Mouse (Mus musculus) bone marrow macrophage, adult 2 months (primary cell): ENCODE results near the gene Grasp. TPM values are rescaled to one million over a fixed set of nuclear protein-coding genes. Genes with fewer than 3 reads are reported as not detected.

Experiments used
- H3K27ac ChIP-seq: 2 replicates; pipeline ENCODE4 v1.5.1; 2012; ENCODE audit warnings: low read depth, low read length; ENCODE audit not compliant: insufficient read depth
- H3K4me1 ChIP-seq: 2 replicates; pipeline ENCODE4 v1.6.1; 2012; ENCODE audit warnings: low read length; ENCODE audit not compliant: control insufficient read depth, insufficient read depth
- H3K4me3 ChIP-seq: 2 replicates; pipeline ENCODE4 v1.5.1; 2012; ENCODE audit warnings: mild to moderate bottlenecking, low read length, moderate library complexity; ENCODE audit not compliant: insufficient read depth
- CTCF ChIP-seq: IDR thresholded peaks from 2 replicates; pipeline ENCODE4 v1.5.1; 2012; ENCODE audit warnings: low read depth, mild to moderate bottlenecking, low read length, moderate library complexity
- POLR2A ChIP-seq: IDR thresholded peaks from 2 replicates; pipeline ENCODE4 v1.6.1; 2012; ENCODE audit warnings: mild to moderate bottlenecking, low read depth, low read length, borderline replicate concordance
- polyA plus RNA-seq: library from polyadenylated mRNA; stranded (reverse); fragments of >200 nt; gene quantifications from 2 replicates; pipeline ENCODE4 v1.2.4, GENCODE M21; 2012; ENCODE audit not compliant: missing spikeins, insufficient read depth, insufficient read length

Gene Grasp
- polyA plus RNA-seq, 1 experiment, result not detected

DNA sequence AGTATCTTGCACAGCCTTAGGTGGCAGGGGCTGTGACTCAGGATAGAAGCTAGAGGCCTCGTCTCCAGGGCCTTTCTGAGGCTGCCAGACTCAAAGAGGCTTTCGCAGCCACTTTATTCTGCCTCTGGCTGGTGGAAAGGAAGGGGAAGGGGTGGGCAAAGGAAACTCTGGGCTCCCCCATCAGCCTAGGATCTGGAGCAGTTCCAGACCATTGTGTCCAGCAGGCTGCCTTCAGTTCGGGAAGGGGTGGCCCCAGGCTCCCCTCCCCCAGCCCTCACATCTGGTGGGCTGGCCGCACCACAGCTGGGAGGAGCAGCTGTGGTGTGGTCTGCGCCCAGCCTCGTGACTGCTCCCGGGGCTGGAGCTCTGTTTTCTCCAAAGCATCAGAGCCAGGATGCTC is 4.0 kb downstream of the Grasp start:
- TF ChIP-seq CTCF (no peak), POLR2A (no peak)
- Histone ChIP-seq H3K4me3 (no peak overlapping the region), H3K4me1 (peaks cover 7% of the 10 kb centered on the region), H3K27ac (no peak overlapping the region)

DNA sequence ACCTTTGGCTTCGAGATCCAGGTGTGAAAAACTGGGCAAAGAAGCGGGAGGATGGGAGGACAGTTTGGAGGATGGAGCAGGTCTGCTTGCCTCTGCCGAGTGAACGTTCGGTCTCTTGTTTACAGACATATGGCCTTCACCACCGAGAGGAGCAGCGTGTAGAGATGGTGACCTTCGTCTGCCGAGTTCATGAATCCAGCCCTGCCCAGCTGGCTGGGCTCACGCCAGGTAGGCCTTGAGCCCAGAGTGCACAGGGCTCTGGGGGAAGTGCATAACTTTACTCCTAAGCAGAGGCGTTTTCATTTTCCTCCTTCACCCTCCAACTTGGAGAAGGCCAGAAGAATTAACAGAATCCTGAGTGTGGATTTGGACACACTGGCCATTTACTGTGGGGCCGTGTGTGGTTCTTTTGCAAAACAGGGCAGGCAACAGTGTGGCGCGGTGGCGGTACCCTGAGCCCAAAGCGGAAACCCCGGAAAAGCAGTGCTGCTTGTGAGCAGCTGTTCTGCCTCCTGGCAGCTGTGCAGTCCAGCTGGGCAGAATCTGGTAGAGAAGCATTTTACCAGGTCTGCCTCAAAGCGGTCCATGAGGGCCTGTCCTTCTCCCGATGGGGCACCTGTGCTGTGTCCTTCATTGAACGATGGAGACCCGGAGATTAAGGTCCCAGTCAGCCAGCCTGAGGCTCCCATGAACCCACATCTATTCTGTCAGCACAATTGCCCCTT is 5.0 kb downstream of the Grasp start:
- TF ChIP-seq POLR2A (no peak), CTCF (no peak)
- Histone ChIP-seq H3K27ac (no peak overlapping the region), H3K4me1 (no peaks in the 10 kb centered on the region), H3K4me3 (no peak overlapping the region)

DNA sequence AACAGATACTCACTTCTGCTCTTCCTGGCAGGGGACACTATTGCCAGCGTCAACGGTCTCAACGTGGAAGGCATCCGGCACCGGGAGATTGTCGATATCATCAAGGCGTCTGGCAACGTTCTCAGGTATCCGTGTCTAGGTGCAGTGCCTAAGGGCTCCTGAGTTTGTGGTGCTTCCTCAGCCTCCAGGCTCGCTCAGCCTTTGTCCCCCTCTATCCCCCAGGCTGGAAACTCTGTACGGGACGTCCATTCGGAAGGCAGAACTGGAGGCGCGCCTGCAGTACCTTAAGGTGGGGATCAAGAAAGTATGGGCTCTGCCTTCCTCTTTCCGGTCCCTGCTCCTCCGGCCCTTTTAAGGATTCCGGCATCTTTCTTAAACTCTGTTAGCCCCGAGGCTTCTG is 6.5 kb downstream of the Grasp start:
- H3K27ac ChIP-seq, result no peak overlapping the region
- no peak overlapping the region for H3K4me3 ChIP-seq
- TF ChIP-seq CTCF, result no peak
- TF ChIP-seq POLR2A, result no peak
- no peaks in the 10 kb centered on the region for H3K4me1 ChIP-seq

DNA sequence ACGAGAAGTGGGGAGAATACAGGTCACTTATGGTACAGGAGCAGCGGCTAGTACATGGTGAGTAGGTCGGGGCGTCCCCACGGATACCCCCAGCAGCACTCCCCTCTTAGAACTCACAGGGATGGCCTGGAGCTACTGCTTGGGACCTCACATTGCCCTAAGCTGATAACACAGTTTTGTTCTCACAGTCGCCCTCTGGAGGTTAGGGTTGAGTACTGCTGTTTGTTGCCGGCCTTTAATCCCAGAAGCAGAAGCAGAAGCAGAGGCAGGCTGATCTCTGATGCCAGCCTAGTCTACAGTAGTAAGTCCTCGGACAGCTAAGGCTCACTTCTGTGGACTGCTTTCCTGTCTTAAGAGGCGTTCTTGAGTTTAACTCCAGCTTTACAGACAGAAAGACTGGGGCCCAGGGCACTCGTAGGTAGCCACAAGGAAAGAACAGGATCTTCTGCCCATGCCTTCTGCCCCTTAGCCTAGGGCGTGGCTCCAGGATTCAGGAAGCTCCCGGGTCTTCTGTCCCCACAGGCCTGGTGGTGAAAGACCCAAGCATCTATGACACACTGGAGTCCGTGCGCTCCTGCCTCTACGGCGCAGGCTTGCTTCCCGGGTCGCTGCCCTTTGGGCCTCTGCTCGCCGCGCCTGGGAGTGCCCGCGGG is 7.1 kb downstream of the Grasp start:
- TF ChIP-seq CTCF, result 0 out of 2 replicates have a peak, but pooled peaks have one; percentile 17
- TF ChIP-seq POLR2A, result no peak

DNA sequence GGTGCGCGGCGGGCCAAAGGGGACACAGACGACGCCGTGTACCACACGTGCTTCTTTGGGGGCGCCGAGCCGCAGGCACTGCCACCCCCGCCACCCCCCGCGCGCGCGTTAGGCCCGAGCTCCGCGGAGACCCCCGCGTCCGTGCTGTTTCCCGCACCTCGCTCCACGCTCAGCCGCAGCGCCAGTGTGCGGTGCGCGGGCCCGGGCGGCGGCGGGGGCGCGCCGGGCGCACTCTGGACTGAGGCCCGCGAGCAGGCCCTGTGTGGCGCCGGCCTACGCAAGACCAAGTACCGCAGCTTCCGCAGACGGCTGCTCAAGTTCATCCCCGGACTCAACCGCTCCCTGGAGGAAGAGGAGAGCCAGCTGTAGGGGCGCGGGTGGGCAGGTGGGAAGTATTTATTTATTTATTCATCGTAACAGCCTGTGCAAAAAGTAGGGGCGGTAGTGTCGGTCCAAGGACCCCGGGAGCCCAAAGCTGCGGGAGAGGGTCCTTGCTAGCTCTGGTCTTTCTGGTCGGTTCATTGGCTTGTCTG is 7.7 kb downstream of the Grasp start:
- no peaks in the 10 kb centered on the region for H3K4me1 ChIP-seq
- no peak overlapping the region for H3K27ac ChIP-seq
- H3K4me3 ChIP-seq, result no peak overlapping the region
- no peak for TF ChIP-seq CTCF

More for the DNA sequence above, 7.1 kb downstream of the Grasp start:
- Histone ChIP-seq H3K27ac (no peak overlapping the region), H3K4me3 (no peak overlapping the region), H3K4me1 (no peaks in the 10 kb centered on the region)

DNA sequence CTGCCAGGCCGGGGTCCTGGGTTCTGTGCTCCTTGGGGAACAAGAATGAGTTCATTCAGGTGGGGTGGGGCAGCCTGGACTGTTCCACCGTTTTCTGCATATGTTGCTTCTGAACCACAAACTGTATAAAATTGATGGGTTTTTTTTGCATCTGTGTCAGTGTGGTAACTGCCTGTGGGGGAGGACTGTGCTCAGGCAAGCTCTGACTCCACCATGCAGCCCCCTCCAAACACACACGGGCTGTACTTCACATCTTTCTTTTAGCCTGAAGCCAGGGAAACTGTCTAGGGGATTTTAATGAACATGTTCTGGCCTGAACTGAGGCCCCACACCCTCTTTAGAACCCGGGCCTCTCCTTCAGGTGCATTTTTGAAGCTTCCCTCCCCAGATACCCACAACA is 8.6 kb downstream of the Grasp start:
- H3K27ac ChIP-seq, result no peak overlapping the region
- TF ChIP-seq CTCF, result no peak
- TF ChIP-seq POLR2A, result no peak
- H3K4me3 ChIP-seq, result no peak overlapping the region
- H3K4me1 ChIP-seq, result no peaks in the 10 kb centered on the region

DNA sequence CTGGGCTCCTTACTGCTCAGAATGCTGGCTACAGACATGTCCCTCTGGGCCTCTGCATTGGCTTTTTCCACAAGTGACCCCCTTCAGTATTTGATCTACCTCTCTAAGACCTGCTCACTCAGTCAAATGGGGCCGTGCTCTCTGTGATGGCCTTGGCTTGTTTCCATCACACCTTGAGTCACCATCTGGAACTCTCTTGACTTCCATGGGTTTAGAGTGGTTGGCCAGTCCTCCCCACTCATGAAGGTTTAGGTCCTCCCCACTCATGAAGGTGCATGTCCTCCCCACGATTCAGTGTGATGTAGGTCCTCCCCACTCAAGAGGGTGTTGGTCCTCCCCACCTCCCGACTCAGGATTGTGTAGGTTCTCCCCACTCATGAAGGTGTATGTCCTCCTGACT is 9.2 kb downstream of the Grasp start:
- H3K4me3 ChIP-seq, result no peak overlapping the region
- H3K27ac ChIP-seq, result no peak overlapping the region
- H3K4me1 ChIP-seq, result no peaks in the 10 kb centered on the region
- TF ChIP-seq POLR2A, result no peak
- no peak for TF ChIP-seq CTCF

DNA sequence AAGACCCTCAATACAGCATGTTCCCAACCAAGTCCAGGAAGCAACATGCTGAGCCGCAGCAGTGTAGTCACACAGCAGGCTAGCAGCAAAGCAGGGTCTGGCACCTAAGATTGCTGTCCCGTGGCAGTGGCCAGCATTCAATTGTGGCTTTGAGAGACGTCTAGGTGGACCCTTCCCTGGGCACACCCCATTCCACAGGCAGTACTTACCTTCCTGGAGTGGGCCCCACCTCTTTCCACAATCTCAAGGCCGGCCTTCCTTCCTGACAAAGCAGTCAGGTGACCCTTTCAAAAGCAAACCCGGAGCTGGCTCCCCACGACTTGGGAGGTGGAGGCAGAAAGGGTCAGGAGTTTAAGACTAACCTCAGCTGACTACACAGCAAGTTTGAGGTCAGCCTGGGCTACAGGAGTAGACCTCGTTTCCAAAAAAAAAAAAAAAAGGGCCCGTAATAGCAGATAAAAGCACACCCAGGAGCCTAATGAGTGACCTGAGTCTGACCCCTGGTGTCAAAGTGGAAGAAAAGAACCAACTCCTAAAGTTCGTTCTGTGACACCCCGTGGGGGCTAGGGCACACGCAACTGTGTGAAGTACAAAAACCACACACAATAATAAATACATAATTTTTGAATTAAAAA is 9.8 kb downstream of the Grasp start:
- Histone ChIP-seq H3K4me3 (no peak overlapping the region), H3K27ac (no peak overlapping the region), H3K4me1 (no peaks in the 10 kb centered on the region)
- TF ChIP-seq CTCF (no peak), POLR2A (no peak)

DNA sequence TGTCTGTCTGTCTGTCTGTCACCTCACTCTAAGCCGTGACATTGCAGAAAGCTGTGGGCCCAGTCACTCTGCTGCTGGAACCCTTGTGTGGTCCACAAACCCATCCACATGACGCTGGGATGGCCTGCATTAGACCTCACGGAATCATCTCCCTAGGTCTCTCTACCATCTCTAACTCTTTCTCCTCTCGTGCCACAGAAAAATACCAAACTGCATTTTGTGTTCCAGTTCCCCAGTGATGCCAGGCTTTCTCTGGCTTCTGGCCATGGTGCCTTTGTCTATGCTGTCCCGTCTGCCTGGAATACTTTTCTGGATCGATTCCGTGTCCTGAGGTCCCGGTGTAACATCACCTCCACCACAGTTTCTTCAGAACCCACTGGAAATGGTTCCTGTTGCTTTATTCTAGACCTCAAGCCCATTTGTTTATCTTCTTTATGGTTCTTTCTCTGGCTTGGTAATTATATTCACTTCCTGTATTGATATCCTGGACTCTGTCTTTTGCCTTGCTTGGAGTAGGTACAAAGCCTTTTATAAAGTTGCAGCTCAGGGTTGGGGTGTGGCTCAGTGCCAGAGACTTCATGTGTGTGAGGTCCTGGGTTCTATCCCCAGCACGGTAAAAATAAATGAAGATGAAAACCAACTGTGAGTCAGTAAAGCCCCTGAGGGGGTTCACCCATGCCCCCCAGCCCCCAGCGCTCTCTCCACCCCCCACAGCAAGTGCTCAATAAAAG is 10.8 kb downstream of the Grasp start:
- TF ChIP-seq POLR2A (no peak), CTCF (no peak)
- Histone ChIP-seq H3K27ac (no peak overlapping the region), H3K4me1 (no peaks in the 10 kb centered on the region), H3K4me3 (no peak overlapping the region)
